Mouse (Mus musculus) liver, adult 2 months (tissue): Measurements from ENCODE around the gene Mrpl43.
"Not testable (repeated sequence)": the region's sequence is repeated elsewhere in the genome, so short reads cannot be mapped to it uniquely, and the experiment has no call there.

ENCODE experiments used
- CTCF ChIP-seq: fragments of 200-500 bp; IDR thresholded peaks from 2 replicates; pipeline ENCODE4 v1.5.1; 2011; ENCODE audit warnings: low read depth, low read length, control low read depth
- POLR2A ChIP-seq: fragments of 200-500 bp; IDR thresholded peaks from 2 replicates; pipeline ENCODE4 v1.6.1; 2011; ENCODE audit warnings: low read length, control low read depth; ENCODE audit not compliant: insufficient read depth; ENCODE audit errors: extremely low read depth

DNA sequence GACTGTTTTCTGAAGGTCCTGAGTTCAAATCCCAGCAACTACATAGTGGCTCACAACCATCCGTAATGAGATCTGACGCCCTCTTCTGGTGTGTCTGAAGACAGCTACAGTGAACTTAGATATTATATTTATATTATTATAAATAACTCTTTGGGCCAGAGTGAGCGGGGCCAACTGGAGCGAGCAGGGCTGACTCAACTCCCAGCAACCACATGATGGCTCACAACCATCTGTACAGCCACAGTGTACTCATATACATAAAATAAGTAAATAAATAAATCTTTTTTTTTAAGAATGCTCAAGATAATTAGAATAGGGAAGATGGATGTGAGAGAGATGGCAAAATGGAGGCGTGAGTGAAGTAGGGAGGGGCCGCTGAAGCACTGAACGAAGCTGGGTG lies 32.0 kb upstream of the Mrpl43 start:
- not testable (repeated sequence) for TF ChIP-seq CTCF, POLR2A
